Mouse (Mus musculus) heart, embryonic 11.5 days (tissue): ENCODE data around the gene Usp45. TPM values are rescaled to one million over a fixed set of nuclear protein-coding genes. Genes with fewer than 3 reads are reported as not detected.
"Not testable (repeated sequence)": the region's sequence is repeated elsewhere in the genome, so short reads cannot be mapped to it uniquely, and the experiment has no call there.

Experiments used
- ATAC-seq: fragments of 200-750 bp; cut with Nextera tagmentation; replicated peaks from 2 replicates; pipeline ENCODE4 v1.8.0; 2017; ENCODE audit warnings: moderate library complexity; ENCODE audit not compliant: insufficient number of reproducible peaks, low FRiP score, low TSS enrichment
- H3K27ac ChIP-seq: fragments of 300-500 bp; sonication (generic); 2 replicates; pipeline ENCODE4 v1.5.1; 2014; ENCODE audit warnings: mild to moderate bottlenecking, low read depth, low read length
- H3K27me3 ChIP-seq: fragments of 300-500 bp; sonication (generic); 2 replicates; pipeline ENCODE4 v1.6.1; 2014; ENCODE audit warnings: mild to moderate bottlenecking, low read length, mixed read lengths; ENCODE audit not compliant: control insufficient read depth, insufficient read depth
- H3K36me3 ChIP-seq: fragments of 300-500 bp; sonication (generic); 2 replicates; pipeline ENCODE4 v1.6.1; 2014; ENCODE audit warnings: mild to moderate bottlenecking, low read length, moderate library complexity, mixed read lengths; ENCODE audit not compliant: control insufficient read depth, insufficient read depth
- H3K4me1 ChIP-seq: fragments of 300-500 bp; sonication (generic); 2 replicates; pipeline ENCODE4 v1.6.1; 2014; ENCODE audit warnings: low read length; ENCODE audit not compliant: control insufficient read depth, insufficient read depth
- H3K4me2 ChIP-seq: fragments of 300-500 bp; sonication (generic); 2 replicates; pipeline ENCODE4 v1.6.1; 2014; ENCODE audit warnings: mild to moderate bottlenecking, moderate library complexity
- H3K4me3 ChIP-seq: fragments of 300-500 bp; sonication (generic); 2 replicates; pipeline ENCODE4 v1.5.1; 2014; ENCODE audit warnings: low read depth, low read length
- H3K9ac ChIP-seq: fragments of 300-500 bp; sonication (generic); 2 replicates; pipeline ENCODE4 v1.6.1; 2014; ENCODE audit warnings: mild to moderate bottlenecking, low read depth, low read length, moderate library complexity
- H3K9me3 ChIP-seq: fragments of 300-500 bp; sonication (generic); replicated peaks from 2 replicates; pipeline ENCODE4 v1.6.1; 2016; ENCODE audit warnings: low read length; ENCODE audit not compliant: control insufficient read depth
- WGBS: fragments of 180-500 bp; shearing (Covaris S2); extraction: QIAGEN DNeasy Blood & Tissue Kit; methylation state at CpG from one replicate; pipeline ENCODE4 v1.1.7; 2014; ENCODE audit not compliant: insufficient replicate concordance; 5-methylcytosine and 5-hydroxymethylcytosine counted together
- polyA plus RNA-seq: library from polyadenylated mRNA; unstranded; fragments of >200 nt; fragmentation: Nextera tagmentation; extraction: Ambion mirVana; gene quantifications from 2 replicates; pipeline ENCODE4 v1.2.1, GENCODE M21; 2014

Gene Usp45
- 9.8 and 11.9 TPM in 2 replicates for polyA plus RNA-seq

DNA sequence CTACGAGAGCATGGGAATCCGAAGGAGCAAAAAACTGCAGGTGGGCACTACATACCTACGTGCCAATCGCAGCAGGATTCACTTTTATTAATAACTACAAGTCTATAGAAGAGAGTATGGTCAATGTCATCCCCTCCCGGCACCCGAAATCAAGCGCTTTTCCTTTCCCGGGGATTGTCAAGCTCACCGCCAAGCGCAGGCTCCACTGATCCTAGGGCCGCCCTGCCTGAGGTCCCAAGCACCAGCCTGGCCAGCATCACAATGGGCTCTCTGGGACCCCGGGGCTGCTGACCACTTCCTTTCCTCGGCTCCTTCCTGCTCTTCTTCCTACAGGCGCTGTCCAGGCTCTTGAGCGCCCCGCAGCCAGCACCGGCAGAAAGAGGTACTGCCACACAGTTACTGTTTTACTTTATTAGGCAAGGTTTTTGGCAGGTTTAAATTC, at the start of gene Usp45, which contains the start of gene Tstd3:
Gene Usp45 (plus strand): TSS at position 294 of the 442 bp plus-strand sequence.
Gene Tstd3 (minus strand): TSS at position 350 of the 442 bp plus-strand sequence.
- ATAC-seq: peak; percentile 78
- peak within 1 kb of the TSS; percentile 79 for H3K4me3 ChIP-seq
- no peaks in the 10 kb centered on the region for H3K36me3 ChIP-seq
- 4% methylated on average over 17 of the region's 17 CpGs for WGBS
- H3K4me2 ChIP-seq: peak within 1 kb of the TSS; percentile 73
- H3K4me1 ChIP-seq: no peaks in the 10 kb centered on the region
- peak within 1 kb of the TSS; percentile 81 for H3K9ac ChIP-seq
- no peaks in the 10 kb centered on the region for H3K27me3 ChIP-seq
- no peaks in the 10 kb centered on the region for H3K9me3 ChIP-seq
- H3K27ac ChIP-seq: no peak within 1 kb of the TSS

DNA sequence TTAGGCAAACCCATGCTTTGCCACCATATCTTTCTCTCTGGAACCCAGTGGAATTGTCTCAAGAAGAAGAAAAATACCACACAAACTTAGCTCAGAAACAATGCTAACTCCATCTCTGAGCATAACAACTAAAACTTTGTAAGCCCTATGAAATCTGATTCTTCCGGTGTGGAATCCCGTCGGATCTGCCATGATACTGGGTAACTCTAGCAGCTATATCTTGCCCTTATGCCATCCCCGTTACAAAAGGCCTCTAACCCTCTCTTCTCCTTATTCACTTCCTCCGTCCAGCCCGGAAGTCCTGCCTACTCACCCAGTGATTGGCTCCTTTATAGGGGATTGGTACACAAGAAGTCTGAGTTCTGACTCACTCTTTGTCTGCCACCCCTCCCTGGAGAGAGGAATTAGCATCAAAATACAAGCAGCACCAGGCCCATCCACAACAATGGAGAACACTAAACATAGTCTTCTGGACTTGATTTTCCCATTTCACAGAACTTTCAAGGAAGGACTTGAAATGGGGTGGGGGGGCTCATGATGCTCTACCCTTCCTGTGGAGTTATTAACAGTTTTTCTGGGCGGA, 44.1 kb upstream of the Usp45 start:
- no peaks in the 10 kb centered on the region for H3K27me3 ChIP-seq
- no peak overlapping the region for H3K4me3 ChIP-seq
- no peak for ATAC-seq
- no peaks in the 10 kb centered on the region for H3K36me3 ChIP-seq
- no peak overlapping the region for H3K4me2 ChIP-seq
- H3K9me3 ChIP-seq: no peaks in the 10 kb centered on the region
- 56% methylated on average over 7 of the region's 7 CpGs for WGBS
- no peaks in the 10 kb centered on the region for H3K4me1 ChIP-seq
- H3K9ac ChIP-seq: no peak overlapping the region
- H3K27ac ChIP-seq: no peak overlapping the region

DNA sequence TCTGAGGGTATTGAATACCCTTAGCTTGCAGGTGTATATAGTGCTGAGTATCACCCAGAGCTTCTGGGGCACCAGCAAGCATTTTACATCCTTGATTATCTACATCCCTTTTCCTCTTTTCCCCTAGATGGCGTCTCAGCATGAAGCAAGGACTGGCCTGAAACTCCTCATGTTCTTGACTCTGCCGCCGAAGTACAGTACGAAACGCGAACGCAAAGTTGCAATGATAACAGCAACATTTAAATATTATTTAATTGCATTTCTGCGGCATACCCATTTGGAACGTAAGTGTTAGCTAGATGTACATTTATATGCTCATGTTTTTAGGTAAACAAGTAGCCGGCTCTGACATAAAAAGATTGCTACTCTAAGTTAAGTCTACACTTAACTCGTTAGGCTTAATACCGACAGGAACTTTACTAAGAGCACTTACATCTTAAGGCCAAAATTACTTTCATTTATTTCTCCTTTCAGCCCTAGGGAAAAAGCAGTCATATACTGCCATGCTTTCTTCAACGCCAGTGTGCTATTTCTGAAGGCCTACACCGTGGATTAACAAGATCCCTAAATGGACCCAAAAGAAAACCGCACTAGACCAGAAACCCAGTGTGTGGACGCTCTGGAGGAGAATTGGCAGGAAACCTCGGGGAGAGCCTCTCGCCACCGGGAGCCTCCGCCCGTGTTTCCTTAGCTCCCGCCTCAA, 39.9 kb upstream of the Usp45 start:
- H3K4me1 ChIP-seq: peaks cover 2% of the 10 kb centered on the region; the same call in 1 of the 2 replicates
- peak overlapping the region; percentile 61; the same call in 1 of the 2 replicates for H3K27ac ChIP-seq
- ATAC-seq: 0 out of 2 replicates have a peak, but pooled peaks have one; percentile 40
- peak overlapping the region; percentile 89 for H3K4me3 ChIP-seq
- H3K9me3 ChIP-seq: no peaks in the 10 kb centered on the region
- H3K27me3 ChIP-seq: no peaks in the 10 kb centered on the region
- H3K9ac ChIP-seq: peak overlapping the region; percentile 29
- H3K36me3 ChIP-seq: no peaks in the 10 kb centered on the region
- WGBS: 1% methylated on average over 22 of the region's 22 CpGs
- H3K4me2 ChIP-seq: peak overlapping the region; percentile 77

DNA sequence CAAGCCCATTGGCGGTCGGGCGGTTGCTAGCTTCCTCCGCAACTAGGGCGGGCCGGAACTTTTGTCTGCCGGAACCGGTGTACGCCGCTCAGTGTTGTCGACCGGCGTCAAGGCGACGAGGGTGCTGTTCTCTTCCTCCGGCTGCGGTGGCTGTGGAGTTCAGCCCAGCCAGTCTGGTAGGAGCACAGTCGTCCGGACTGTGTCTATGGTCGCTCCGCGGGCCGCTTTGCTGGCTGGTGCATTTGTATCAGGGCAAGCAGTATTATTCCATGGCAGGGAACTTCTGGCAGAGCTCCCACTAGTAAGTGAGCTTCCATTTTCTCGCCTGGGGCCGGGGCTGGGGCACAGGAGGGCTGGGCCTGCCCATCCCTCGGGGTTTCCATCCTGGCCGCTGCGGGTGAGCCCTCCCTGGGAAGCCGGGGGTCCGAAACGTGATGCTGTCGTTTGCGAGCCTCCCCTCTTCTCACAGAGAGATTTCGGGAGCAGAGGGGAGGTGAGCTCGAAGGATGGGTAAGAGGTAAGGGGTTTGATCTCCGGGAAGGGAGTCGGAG, 39.3 kb upstream of the Usp45 start, which contains the start of gene Ccnc:
Gene Ccnc (plus strand): TSS at position 87 of the 551 bp plus-strand sequence.
- H3K36me3 ChIP-seq: no peaks in the 10 kb centered on the region
- peak within 1 kb of the TSS; percentile 88 for H3K9ac ChIP-seq
- WGBS: under 1% methylated on average over 37 of the region's 37 CpGs
- ATAC-seq: peak; percentile 95
- H3K4me2 ChIP-seq: peak within 1 kb of the TSS; percentile 77
- peak within 1 kb of the TSS; percentile 61 for H3K27ac ChIP-seq
- no peaks in the 10 kb centered on the region for H3K9me3 ChIP-seq
- peak within 1 kb of the TSS; percentile 89 for H3K4me3 ChIP-seq
- peaks cover 2% of the 10 kb centered on the region; the same call in 1 of the 2 replicates for H3K4me1 ChIP-seq
- H3K27me3 ChIP-seq: no peaks in the 10 kb centered on the region

DNA sequence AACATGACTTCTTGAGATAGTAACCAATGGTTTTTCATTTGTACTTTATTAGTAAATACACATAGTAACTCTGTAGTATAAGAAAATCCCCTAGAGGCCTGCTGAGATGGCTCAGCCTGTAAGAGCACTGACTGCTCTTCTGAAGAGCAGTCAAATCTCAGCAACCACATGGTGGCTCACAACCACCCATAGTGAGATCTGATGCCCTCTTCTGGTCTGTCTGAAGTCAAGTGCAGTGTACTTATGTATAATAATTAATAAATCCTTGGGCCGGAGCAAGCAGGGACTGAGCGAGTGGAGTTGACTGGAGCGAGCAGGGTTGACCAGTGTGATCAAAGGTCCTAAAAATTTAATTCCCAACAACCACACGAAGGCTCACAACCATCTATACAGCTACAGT, 27.8 kb upstream of the Usp45 start:
- Histone ChIP-seq H3K36me3 (no peaks in the 10 kb centered on the region), H3K9ac (no peak overlapping the region)

DNA sequence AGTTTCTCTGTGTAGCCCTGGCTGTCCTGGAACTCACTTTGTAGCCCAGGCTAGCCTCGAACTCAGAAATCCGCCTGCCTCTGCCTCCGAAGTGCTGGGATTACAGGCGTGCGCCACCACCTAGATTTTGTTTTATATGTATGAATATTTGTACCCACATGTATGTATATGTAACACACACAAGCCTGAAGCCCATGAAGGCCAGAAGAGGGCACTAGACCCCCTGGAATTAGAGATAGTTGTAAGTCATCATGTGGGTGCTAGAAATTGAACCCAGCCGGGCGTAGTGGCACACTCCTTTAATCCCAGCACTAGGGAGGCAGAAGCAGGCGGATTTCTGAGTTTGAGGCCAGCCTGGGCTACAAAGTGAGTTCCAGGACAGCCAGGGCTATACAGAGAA, 22.8 kb upstream of the Usp45 start:
- 92% methylated on average over 8 of the region's 8 CpGs for WGBS
- not testable (repeated sequence) for H3K4me1 ChIP-seq, H3K4me3 ChIP-seq, H3K27me3 ChIP-seq, H3K27ac ChIP-seq, H3K4me2 ChIP-seq, H3K9me3 ChIP-seq, H3K9ac ChIP-seq, ATAC-seq, H3K36me3 ChIP-seq

More for the DNA sequence above, 27.8 kb upstream of the Usp45 start:
- no peaks in the 10 kb centered on the region for H3K4me1 ChIP-seq
- no peak for ATAC-seq
- 91% methylated on average over 4 of the region's 4 CpGs for WGBS
- H3K4me2 ChIP-seq: no peak overlapping the region
- no peak overlapping the region for H3K4me3 ChIP-seq
- H3K9me3 ChIP-seq: no peaks in the 10 kb centered on the region
- no peaks in the 10 kb centered on the region for H3K27me3 ChIP-seq
- H3K27ac ChIP-seq: no peak overlapping the region

DNA sequence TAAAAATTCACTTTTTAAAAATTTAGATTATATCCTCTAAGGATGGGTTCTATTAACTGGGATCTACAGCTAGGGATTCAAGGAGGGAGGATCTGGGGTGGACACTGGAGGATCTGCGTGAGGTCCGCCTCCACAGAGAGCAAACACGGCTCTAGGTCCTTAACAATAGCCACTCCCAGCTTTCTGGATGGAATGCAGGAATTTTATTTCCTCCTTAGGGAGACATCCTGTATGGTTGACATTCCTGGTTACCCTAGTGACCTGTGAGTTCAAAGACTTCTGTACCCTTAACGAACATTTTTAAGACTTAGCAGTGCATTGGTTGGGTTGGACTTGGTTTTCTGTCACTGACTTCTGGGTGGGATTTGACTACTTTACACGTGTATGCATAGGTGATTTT, 21.2 kb upstream of the Usp45 start:
- 75% methylated on average over 5 of the region's 5 CpGs for WGBS
- Histone ChIP-seq H3K27me3 (no peaks in the 10 kb centered on the region), H3K36me3 (no peaks in the 10 kb centered on the region), H3K4me1 (no peaks in the 10 kb centered on the region), H3K4me3 (no peak overlapping the region), H3K9ac (no peak overlapping the region), H3K27ac (no peak overlapping the region), H3K9me3 (no peaks in the 10 kb centered on the region), H3K4me2 (no peak overlapping the region)
- no peak for ATAC-seq

DNA sequence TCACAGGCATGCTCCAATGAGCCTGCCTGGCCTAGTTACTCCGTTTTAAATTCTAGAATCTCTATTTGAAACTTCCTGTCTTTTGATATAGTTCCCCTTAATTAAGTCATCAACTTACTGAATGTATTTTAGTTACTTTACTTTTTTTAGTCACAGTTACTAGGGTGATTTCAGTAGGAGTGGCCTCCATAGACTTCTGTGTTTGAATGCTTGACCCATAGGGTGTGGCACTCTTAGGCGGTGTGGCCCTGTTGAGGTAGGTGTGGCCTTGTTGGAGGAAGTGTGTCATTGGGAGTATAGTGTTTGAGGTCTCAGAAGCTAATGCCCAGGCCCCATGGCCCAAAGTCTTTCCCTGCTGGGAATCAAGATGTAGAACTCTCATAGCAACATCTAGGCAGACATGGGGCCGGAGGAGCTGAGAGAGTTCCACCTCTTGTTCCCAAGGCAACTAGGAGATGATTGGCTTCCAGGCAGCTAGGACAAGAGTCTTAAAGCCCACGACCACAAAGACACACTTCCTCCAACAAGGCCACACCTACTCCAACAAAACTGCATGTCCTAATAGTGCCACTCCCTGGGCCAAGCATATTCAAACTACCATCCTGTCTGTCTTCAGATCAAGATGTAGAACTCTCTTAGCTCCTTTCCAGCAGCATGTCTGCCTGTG, 11.7 kb upstream of the Usp45 start:
- ATAC-seq: no peak
- Histone ChIP-seq H3K27ac (no peak overlapping the region), H3K27me3 (no peaks in the 10 kb centered on the region), H3K36me3 (peaks cover 5% of the 10 kb centered on the region), H3K4me2 (no peak overlapping the region), H3K9me3 (peaks cover 4% of the 10 kb centered on the region), H3K4me1 (no peaks in the 10 kb centered on the region), H3K9ac (no peak overlapping the region), H3K4me3 (no peak overlapping the region)
- WGBS: 68% methylated on average over 4 of the region's 4 CpGs
